Mouse (Mus musculus): ENCODE measurements around the gene Fancc. TPM values are rescaled to one million over a fixed set of nuclear protein-coding genes. Genes with fewer than 3 reads are reported as not detected.

Gene Fancc
- polyA plus RNA-seq, 1 experiment: 0.19 TPM

GRCm38 (mm10) chr13:63520110-63520509 lies 23.0 kb upstream of the Fancc start:
- Histone ChIP-seq H3K36me3 (replicated peaks; ENCODE audit: low read length) (peaks cover 94% of the 10 kb centered on the region), H3K4me1 (no peaks in the 10 kb centered on the region), H3K27me3 (replicated peaks) (no peaks in the 10 kb centered on the region), H3K9me3 (no peaks in the 10 kb centered on the region), H3K4me3 (replicated peaks) (no peak overlapping the region)
- no peak for TF ChIP-seq GATA1 (IDR thresholded peaks at IDR 0.05; ENCODE audit: borderline replicate concordance, low read length)
- no peak for TF ChIP-seq FLI1 (IDR thresholded peaks at IDR 0.05; ENCODE audit: low read length)

GRCm38 (mm10) chr13:63516535-63516934 lies 19.5 kb upstream of the Fancc start:
- TF ChIP-seq GATA1 (IDR thresholded peaks at IDR 0.05; ENCODE audit: borderline replicate concordance, low read length) (no peak), FLI1 (IDR thresholded peaks at IDR 0.05; ENCODE audit: low read length) (no peak)
- Histone ChIP-seq H3K9me3 (no peaks in the 10 kb centered on the region), H3K36me3 (replicated peaks; ENCODE audit: low read length) (peaks cover 96% of the 10 kb centered on the region), H3K4me1 (no peaks in the 10 kb centered on the region), H3K27me3 (replicated peaks) (no peaks in the 10 kb centered on the region), H3K4me3 (replicated peaks) (no peak overlapping the region)

GRCm38 (mm10) chr13:63515542-63515941 lies 18.5 kb upstream of the Fancc start:
- Histone ChIP-seq H3K27me3 (replicated peaks) (no peaks in the 10 kb centered on the region), H3K4me1 (no peaks in the 10 kb centered on the region), H3K36me3 (replicated peaks; ENCODE audit: low read length) (peaks cover 99% of the 10 kb centered on the region), H3K4me3 (replicated peaks) (no peak overlapping the region), H3K9me3 (no peaks in the 10 kb centered on the region)
- no peak for TF ChIP-seq GATA1 (IDR thresholded peaks at IDR 0.05; ENCODE audit: borderline replicate concordance, low read length)
- TF ChIP-seq FLI1 (IDR thresholded peaks at IDR 0.05; ENCODE audit: low read length): no peak

DNA sequence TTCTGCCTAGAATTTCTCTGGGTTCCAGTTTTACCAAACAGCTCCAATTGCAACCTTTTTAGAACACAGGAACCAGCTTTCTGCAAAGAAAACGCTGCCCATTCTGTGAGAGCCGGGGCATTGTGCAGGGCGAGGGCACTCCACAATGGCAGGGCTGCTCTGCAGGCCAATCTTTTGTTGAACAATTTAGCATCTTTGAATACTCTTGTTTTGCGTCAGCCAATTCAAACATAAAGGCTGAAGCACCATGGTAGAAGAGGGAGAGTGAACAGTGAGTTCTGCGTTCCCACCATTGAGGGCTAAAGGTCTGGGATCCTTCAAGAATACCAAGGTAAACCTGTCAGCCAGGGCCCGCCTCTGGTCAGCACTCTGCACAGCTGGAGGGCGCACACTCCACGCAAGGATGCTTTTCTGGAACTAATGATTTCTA lies 17.9 kb upstream of the Fancc start:
- H3K36me3 ChIP-seq (replicated peaks; ENCODE audit: low read length): peaks cover 99% of the 10 kb centered on the region
- H3K4me3 ChIP-seq (replicated peaks): no peak overlapping the region
- H3K4me1 ChIP-seq: no peaks in the 10 kb centered on the region
- H3K27me3 ChIP-seq (replicated peaks): no peaks in the 10 kb centered on the region
- H3K9me3 ChIP-seq: no peaks in the 10 kb centered on the region
- TF ChIP-seq GATA1 (IDR thresholded peaks at IDR 0.05; ENCODE audit: borderline replicate concordance, low read length) (no peak), FLI1 (IDR thresholded peaks at IDR 0.05; ENCODE audit: low read length) (no peak)

DNA sequence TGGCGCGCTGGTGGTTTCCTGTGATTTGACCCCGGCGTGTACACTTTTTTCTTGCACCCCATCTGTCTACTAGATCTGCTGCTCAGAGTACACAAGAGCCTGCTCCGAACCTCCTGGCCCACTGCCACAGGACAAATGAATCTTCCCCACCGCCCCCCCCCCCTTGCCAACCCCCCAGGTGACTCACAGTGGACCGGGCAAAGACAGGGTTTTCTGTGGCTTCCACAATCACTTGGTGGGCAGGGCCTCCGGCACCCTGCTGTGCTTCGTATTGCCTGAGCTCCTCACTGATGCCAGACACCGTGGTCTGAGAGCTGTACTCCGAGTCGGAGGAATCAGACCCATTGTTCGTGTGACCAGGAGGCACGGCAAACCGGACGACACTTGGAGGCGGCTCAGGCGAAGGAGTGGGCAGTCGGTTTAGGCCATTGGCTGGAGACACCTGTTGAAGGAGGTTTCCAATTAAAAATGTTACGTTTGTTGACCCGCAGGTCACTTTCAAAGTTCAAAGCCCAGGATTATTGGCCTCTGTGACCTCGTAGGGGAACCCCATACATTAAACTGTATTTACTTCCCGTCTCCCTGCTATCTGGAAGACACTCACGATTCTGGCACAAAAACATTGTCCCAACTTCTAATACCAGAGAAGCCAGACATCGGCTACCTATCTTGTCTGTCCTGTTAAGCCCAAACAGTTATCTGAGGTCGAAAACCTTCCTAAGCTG lies 16.5 kb upstream of the Fancc start:
- Histone ChIP-seq H3K36me3 (replicated peaks; ENCODE audit: low read length) (peaks cover 99% of the 10 kb centered on the region), H3K4me3 (replicated peaks) (no peak overlapping the region)

DNA sequence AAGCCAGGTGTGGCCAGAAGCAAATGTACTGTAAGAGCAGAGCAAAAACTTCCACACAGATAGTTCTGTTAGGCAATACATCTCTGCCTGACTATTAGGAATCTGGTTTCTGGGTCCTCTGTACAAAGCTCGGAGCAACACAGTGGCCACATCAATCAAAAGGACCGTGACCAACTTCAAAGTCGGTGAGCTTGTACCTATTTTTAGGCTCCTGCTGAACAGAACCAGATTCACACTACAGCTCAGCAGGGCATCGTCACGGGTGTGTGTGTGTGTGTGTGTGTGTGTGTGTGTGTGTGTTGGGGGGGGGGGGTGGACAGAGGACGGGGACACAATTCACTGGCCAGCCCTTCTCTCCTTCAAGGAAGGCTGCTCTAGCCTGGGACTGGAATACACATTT lies 15.3 kb upstream of the Fancc start:
- TF ChIP-seq GATA1 (IDR thresholded peaks at IDR 0.05; ENCODE audit: borderline replicate concordance, low read length) (no peak), FLI1 (IDR thresholded peaks at IDR 0.05; ENCODE audit: low read length) (no peak)
- no peaks in the 10 kb centered on the region for H3K27me3 ChIP-seq (replicated peaks)
- no peak overlapping the region for H3K4me3 ChIP-seq (replicated peaks)
- H3K4me1 ChIP-seq: no peaks in the 10 kb centered on the region
- no peaks in the 10 kb centered on the region for H3K9me3 ChIP-seq
- H3K36me3 ChIP-seq (replicated peaks; ENCODE audit: low read length): peaks cover 99% of the 10 kb centered on the region

More for the DNA sequence above, 16.5 kb upstream of the Fancc start:
- H3K4me1 ChIP-seq: no peaks in the 10 kb centered on the region
- no peaks in the 10 kb centered on the region for H3K9me3 ChIP-seq
- TF ChIP-seq FLI1 (IDR thresholded peaks at IDR 0.05; ENCODE audit: low read length): no peak
- no peak for TF ChIP-seq GATA1 (IDR thresholded peaks at IDR 0.05; ENCODE audit: borderline replicate concordance, low read length)
- H3K27me3 ChIP-seq (replicated peaks): no peaks in the 10 kb centered on the region

DNA sequence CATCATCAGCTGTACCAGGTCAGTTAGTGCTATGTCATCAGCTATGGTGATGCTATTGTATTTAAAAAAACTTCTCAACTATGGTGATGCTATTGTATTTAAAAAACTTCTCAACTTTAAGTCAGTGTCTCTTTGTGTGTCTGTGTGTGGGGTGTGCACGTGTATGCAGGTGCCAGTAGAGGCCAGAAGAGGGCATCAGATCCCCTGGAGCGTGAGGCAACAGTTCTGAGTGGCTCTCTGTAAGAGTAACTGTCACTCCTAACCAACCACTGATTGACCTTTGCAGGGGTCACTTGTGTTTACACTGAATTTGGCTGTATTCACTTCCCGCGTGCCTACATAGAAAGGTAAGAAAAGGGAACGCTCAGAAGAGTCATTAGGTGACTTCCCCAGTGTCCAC lies 10.7 kb upstream of the Fancc start:
- peaks cover 58% of the 10 kb centered on the region for H3K36me3 ChIP-seq (replicated peaks; ENCODE audit: low read length)
- H3K4me3 ChIP-seq (replicated peaks): no peak overlapping the region
- H3K4me1 ChIP-seq: no peaks in the 10 kb centered on the region
- no peaks in the 10 kb centered on the region for H3K9me3 ChIP-seq
- TF ChIP-seq GATA1 (IDR thresholded peaks at IDR 0.05; ENCODE audit: borderline replicate concordance, low read length) (no peak), FLI1 (IDR thresholded peaks at IDR 0.05; ENCODE audit: low read length) (no peak)
- peaks cover 3% of the 10 kb centered on the region for H3K27me3 ChIP-seq (replicated peaks)

- Histone ChIP-seq H3K36me3 (replicated peaks; ENCODE audit: low read length) (peaks cover 51% of the 10 kb centered on the region), H3K9me3 (no peaks in the 10 kb centered on the region; the same call in 1 of the 2 replicates), H3K4me3 (replicated peaks) (no peak overlapping the region), H3K27me3 (replicated peaks) (peaks cover 7% of the 10 kb centered on the region), H3K4me1 (no peaks in the 10 kb centered on the region)
- no peak for TF ChIP-seq FLI1 (IDR thresholded peaks at IDR 0.05; ENCODE audit: low read length)
Measured at GRCm38 (mm10) chr13:63507001-63507556, 10.0 kb upstream of the Fancc start.

- H3K4me3 ChIP-seq (replicated peaks): no peak overlapping the region
- H3K9me3 ChIP-seq: no peaks in the 10 kb centered on the region; the same call in 1 of the 2 replicates
- TF ChIP-seq GATA1 (IDR thresholded peaks at IDR 0.05; ENCODE audit: borderline replicate concordance, low read length) (no peak), FLI1 (IDR thresholded peaks at IDR 0.05; ENCODE audit: low read length) (no peak)
- peaks cover 44% of the 10 kb centered on the region for H3K36me3 ChIP-seq (replicated peaks; ENCODE audit: low read length)
- H3K27me3 ChIP-seq (replicated peaks): peaks cover 7% of the 10 kb centered on the region
- no peaks in the 10 kb centered on the region for H3K4me1 ChIP-seq
Measured at GRCm38 (mm10) chr13:63506364-63506763, 9.3 kb upstream of the Fancc start.

DNA sequence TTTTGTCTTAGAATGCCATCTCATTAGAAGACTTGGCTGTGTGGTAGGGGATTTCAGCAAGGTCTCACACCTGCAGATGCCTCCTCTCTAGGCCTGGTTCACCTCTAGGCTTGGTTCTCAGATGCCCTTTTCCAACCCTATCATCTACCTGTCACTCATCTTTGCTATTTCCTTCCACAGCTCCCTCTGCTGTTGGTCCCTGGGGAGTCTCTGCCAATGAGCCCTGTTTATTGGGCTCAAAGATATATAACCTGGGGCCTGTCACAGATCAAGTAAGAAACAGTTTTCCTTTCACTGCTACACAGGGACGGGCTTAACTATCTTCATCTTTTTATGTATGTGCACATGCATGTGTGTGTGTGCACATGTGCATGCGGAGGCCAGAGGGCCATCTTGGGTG lies 5.3 kb upstream of the Fancc start:
- TF ChIP-seq GATA1 (IDR thresholded peaks at IDR 0.05; ENCODE audit: borderline replicate concordance, low read length) (no peak), FLI1 (IDR thresholded peaks at IDR 0.05; ENCODE audit: low read length) (no peak)
- Histone ChIP-seq H3K4me1 (no peaks in the 10 kb centered on the region), H3K36me3 (replicated peaks; ENCODE audit: low read length) (peaks cover 5% of the 10 kb centered on the region), H3K9me3 (no peaks in the 10 kb centered on the region; the same call in 1 of the 2 replicates), H3K4me3 (replicated peaks) (no peak overlapping the region), H3K27me3 (replicated peaks) (peaks cover 23% of the 10 kb centered on the region)
